ENCODE assay signal across 13 mouse cellular contexts in genomic region chr3:100820852-100821251, GRCm38 (mm10). TPM values are rescaled to one million over a fixed set of nuclear protein-coding genes. Genes with fewer than 3 reads are reported as not detected.
DNase-seq lines count a peak whose midpoint lies in the region; ATAC-seq and TF ChIP-seq lines count a peak whose summit lies in the region.
"Had no signal": no experiment of that assay in that cellular context is flagged by ENCODE, and none has a peak within 500 bp of the region (broad histone marks: within the 10 kb centered on the region; RNA-seq: fewer than 3 reads in every experiment).

No protein-coding gene starts in this region.

- intact Hi-C loops in heart, postnatal 25 days (cut with DNase I): no loop called here
- intact Hi-C loops in gastrocnemius, postnatal 14 days (cut with DNase I; ENCODE audit: low total_unique reads): no loop called here

- DNase-seq in forebrain, embryonic 14.5 days (ENCODE audit: low spot score): no peak
- no peak for DNase-seq in forebrain, embryonic 11.5 days (ENCODE audit: low spot score)
- no peak for DNase-seq in midbrain, embryonic 11.5 days (ENCODE audit: low spot score, missing footprints)
- no peak for DNase-seq in heart, postnatal 25 days (ENCODE audit: low spot score)
- no peak for DNase-seq in gastrocnemius, postnatal 14 days
- DNase-seq: gastrocnemius, postnatal 25 days; layer of hippocampus, adult 9-11 months had no signal

- no peaks in the 10 kb centered on the region for H3K9me3 ChIP-seq in forebrain, embryonic 14.5 days (replicated peaks; ENCODE audit: control insufficient read depth, low read length)
- H3K9me3 ChIP-seq in forebrain, embryonic 11.5 days (ENCODE audit: control insufficient read depth, low read length): no peaks in the 10 kb centered on the region
- H3K9me3 ChIP-seq in midbrain, embryonic 12.5 days: no peaks in the 10 kb centered on the region
- no peaks in the 10 kb centered on the region for H3K9me3 ChIP-seq in midbrain, embryonic 11.5 days (ENCODE audit: control insufficient read depth, low read length)
- no peaks in the 10 kb centered on the region for H3K9me3 ChIP-seq in intestine, postnatal 0 days (ENCODE audit: control insufficient read depth)
- no peaks in the 10 kb centered on the region for H3K9me3 ChIP-seq in stomach, embryonic 14.5 days (ENCODE audit: control insufficient read depth, low read depth, low read length)
- H3K9me3 ChIP-seq: embryonic facial prominence, embryonic 12.5 days had no signal

- no peak overlapping the region for H3K4me2 ChIP-seq in forebrain, embryonic 14.5 days (ENCODE audit: low read length)
- no peak overlapping the region for H3K4me2 ChIP-seq in forebrain, embryonic 11.5 days (ENCODE audit: low read depth, low read length, severe bottlenecking)
- no peak overlapping the region for H3K4me2 ChIP-seq in midbrain, embryonic 12.5 days (replicated peaks)
- H3K4me2 ChIP-seq in midbrain, embryonic 11.5 days: no peak overlapping the region
- no peak overlapping the region for H3K4me2 ChIP-seq in intestine, postnatal 0 days (replicated peaks; ENCODE audit: low read depth)
- no peak overlapping the region for H3K4me2 ChIP-seq in stomach, embryonic 14.5 days (replicated peaks; ENCODE audit: low read depth, low read length)
- H3K4me2 ChIP-seq: embryonic facial prominence, embryonic 12.5 days had no signal

- no peak for TF ChIP-seq CTCF in intestine, postnatal 0 days (IDR thresholded peaks at IDR 0.05; ENCODE audit: low read depth)

- no peaks in the 10 kb centered on the region for H3K4me1 ChIP-seq in forebrain, embryonic 14.5 days (ENCODE audit: control insufficient read depth, insufficient read depth, low read length)
- H3K4me1 ChIP-seq in forebrain, embryonic 11.5 days (replicated peaks; ENCODE audit: control insufficient read depth, insufficient read depth, low read length): no peaks in the 10 kb centered on the region
- H3K4me1 ChIP-seq in midbrain, embryonic 12.5 days: no peaks in the 10 kb centered on the region
- H3K4me1 ChIP-seq in midbrain, embryonic 11.5 days (ENCODE audit: control insufficient read depth, insufficient read depth, low read length): no peaks in the 10 kb centered on the region
- H3K4me1 ChIP-seq in intestine, postnatal 0 days (replicated peaks; ENCODE audit: control insufficient read depth, insufficient read depth, low read length): no peaks in the 10 kb centered on the region
- H3K4me1 ChIP-seq in stomach, embryonic 14.5 days (ENCODE audit: control insufficient read depth, insufficient read depth, low read length): no peaks in the 10 kb centered on the region

- no peak overlapping the region for H3K4me3 ChIP-seq in forebrain, embryonic 14.5 days (ENCODE audit: low read depth, low read length)
- H3K4me3 ChIP-seq in forebrain, embryonic 11.5 days (ENCODE audit: low read depth, low read length): no peak overlapping the region
- H3K4me3 ChIP-seq in midbrain, embryonic 12.5 days: no peak overlapping the region
- H3K4me3 ChIP-seq in midbrain, embryonic 11.5 days (ENCODE audit: low read depth, low read length): no peak overlapping the region
- H3K4me3 ChIP-seq in intestine, postnatal 0 days (ENCODE audit: low read depth, low read length): no peak overlapping the region
- no peak overlapping the region for H3K4me3 ChIP-seq in stomach, embryonic 14.5 days (ENCODE audit: low read depth, low read length)
- H3K4me3 ChIP-seq: embryonic facial prominence, embryonic 12.5 days had no signal

- 70% methylated on average over 2 of the region's 2 CpGs for WGBS in forebrain, embryonic 14.5 days
- WGBS in forebrain, embryonic 11.5 days: 71% methylated on average over 2 of the region's 2 CpGs
- WGBS in midbrain, embryonic 12.5 days: 79% methylated on average over 2 of the region's 2 CpGs
- WGBS in midbrain, embryonic 11.5 days: 68% methylated on average over 2 of the region's 2 CpGs
- WGBS in intestine, postnatal 0 days: 37% methylated on average over 2 of the region's 2 CpGs
- WGBS in stomach, embryonic 14.5 days: 28% methylated on average over 2 of the region's 2 CpGs

- no peaks in the 10 kb centered on the region for H3K36me3 ChIP-seq in forebrain, embryonic 14.5 days (ENCODE audit: control insufficient read depth, insufficient read depth, low read length)
- H3K36me3 ChIP-seq in forebrain, embryonic 11.5 days (ENCODE audit: control insufficient read depth, insufficient read depth, low read length): no peaks in the 10 kb centered on the region
- H3K36me3 ChIP-seq in midbrain, embryonic 12.5 days: no peaks in the 10 kb centered on the region
- no peaks in the 10 kb centered on the region for H3K36me3 ChIP-seq in midbrain, embryonic 11.5 days (ENCODE audit: control insufficient read depth, insufficient read depth, low read length)
- no peaks in the 10 kb centered on the region for H3K36me3 ChIP-seq in intestine, postnatal 0 days (ENCODE audit: control insufficient read depth, insufficient read depth)
- H3K36me3 ChIP-seq in stomach, embryonic 14.5 days (ENCODE audit: control insufficient read depth, insufficient read depth, low read length): no peaks in the 10 kb centered on the region
- H3K36me3 ChIP-seq: embryonic facial prominence, embryonic 12.5 days had no signal

- H3K27me3 ChIP-seq in forebrain, embryonic 14.5 days (replicated peaks; ENCODE audit: control insufficient read depth, insufficient read depth, low read length): no peaks in the 10 kb centered on the region
- H3K27me3 ChIP-seq in forebrain, embryonic 11.5 days (ENCODE audit: control insufficient read depth, insufficient read depth, low read length): no peaks in the 10 kb centered on the region
- H3K27me3 ChIP-seq in midbrain, embryonic 12.5 days: no peaks in the 10 kb centered on the region; the same call in 1 of the 2 replicates
- H3K27me3 ChIP-seq in midbrain, embryonic 11.5 days (ENCODE audit: control insufficient read depth, insufficient read depth, low read length): no peaks in the 10 kb centered on the region
- no peaks in the 10 kb centered on the region for H3K27me3 ChIP-seq in intestine, postnatal 0 days (replicated peaks; ENCODE audit: control insufficient read depth, insufficient read depth, low read length)
- H3K27me3 ChIP-seq in stomach, embryonic 14.5 days (ENCODE audit: control insufficient read depth, insufficient read depth, low read length): no peaks in the 10 kb centered on the region
- H3K27me3 ChIP-seq: embryonic facial prominence, embryonic 12.5 days had no signal

- no peak overlapping the region for H3K27ac ChIP-seq in forebrain, embryonic 14.5 days (ENCODE audit: low read depth, low read length)
- H3K27ac ChIP-seq in forebrain, embryonic 11.5 days (ENCODE audit: low read depth, low read length): no peak overlapping the region
- H3K27ac ChIP-seq in midbrain, embryonic 12.5 days (replicated peaks): no peak overlapping the region
- no peak overlapping the region for H3K27ac ChIP-seq in midbrain, embryonic 11.5 days (ENCODE audit: low read depth, low read length)
- no peak overlapping the region for H3K27ac ChIP-seq in intestine, postnatal 0 days (ENCODE audit: low read depth, low read length)
- peak overlapping the region; percentile 68; the same call in 1 of the 2 replicates for H3K27ac ChIP-seq in stomach, embryonic 14.5 days (ENCODE audit: low read length)
- H3K27ac ChIP-seq: embryonic facial prominence, embryonic 12.5 days; liver, embryonic 14.5 days had no signal

- H3K9ac ChIP-seq in forebrain, embryonic 14.5 days (ENCODE audit: low read length): no peak overlapping the region
- no peak overlapping the region for H3K9ac ChIP-seq in forebrain, embryonic 11.5 days (ENCODE audit: low read length)
- H3K9ac ChIP-seq in midbrain, embryonic 12.5 days (replicated peaks): no peak overlapping the region
- H3K9ac ChIP-seq in midbrain, embryonic 11.5 days (ENCODE audit: low read length): no peak overlapping the region
- H3K9ac ChIP-seq in intestine, postnatal 0 days (ENCODE audit: low read depth, low read length): no peak overlapping the region
- H3K9ac ChIP-seq in stomach, embryonic 14.5 days (replicated peaks; ENCODE audit: low read depth, low read length): no peak overlapping the region
- H3K9ac ChIP-seq: embryonic facial prominence, embryonic 12.5 days; liver, embryonic 14.5 days had no signal

- peak; percentile 26; the same call in 1 of the 2 replicates for ATAC-seq in forebrain, embryonic 14.5 days
- no peak for ATAC-seq in forebrain, embryonic 11.5 days (replicated peaks; ENCODE audit: low FRiP score)
- 0 out of 2 replicates have a peak, but pooled peaks have one; percentile 23 for ATAC-seq in midbrain, embryonic 12.5 days (ENCODE audit: low FRiP score, low read depth)
- no peak; the same call in 1 of the 2 replicates for ATAC-seq in midbrain, embryonic 11.5 days (ENCODE audit: low FRiP score)
- ATAC-seq in intestine, postnatal 0 days: peak; percentile 34; the same call in 1 of the 2 replicates
- peak; percentile 58; the same call in 1 of the 2 replicates for ATAC-seq in stomach, embryonic 14.5 days (ENCODE audit: insufficient number of reproducible peaks, insufficient read depth, low FRiP score, low read depth)

RNA-seq across cellular contexts. Expression of gene Vtcn1, which starts 4.4 kb away (rescaled TPM):
- polyA plus RNA-seq in forebrain, embryonic 14.5 days (2014; fragmentation: Nextera tagmentation; extraction: Ambion mirVana): not detected in 2 replicates
- 0.09 and 0.20 TPM in 2 replicates for polyA plus RNA-seq in forebrain, embryonic 11.5 days (2014; fragmentation: Nextera tagmentation; extraction: Ambion mirVana)
- polyA plus RNA-seq in midbrain, embryonic 12.5 days (2016; fragmentation: Nextera tagmentation; extraction: Ambion mirVana): 0.17 TPM in 1 of 2 replicates, not detected in the other
- not detected in 2 replicates for polyA plus RNA-seq in midbrain, embryonic 11.5 days (2014; fragmentation: Nextera tagmentation; extraction: Ambion mirVana)
- polyA plus RNA-seq in intestine, postnatal 0 days (2015; fragmentation: Nextera tagmentation; extraction: Ambion mirVana): 0.08 and 0.18 TPM in 2 replicates
- polyA plus RNA-seq in stomach, embryonic 14.5 days (2014; fragmentation: Nextera tagmentation; extraction: Ambion mirVana): 1.7 and 2.0 TPM in 2 replicates
- under 1 TPM; 0.52 to 0.53 TPM for total RNA-seq in heart, postnatal 25 days (2021)
- total RNA-seq in gastrocnemius, postnatal 14 days (2021): under 1 TPM; 0.31 to 0.94 TPM
- total RNA-seq: hematopoietic stem cell, adult 5-6 weeks had no signal
- polyA plus RNA-seq: embryonic facial prominence, embryonic 12.5 days; liver, embryonic 14.5 days had no signal

Comparison
In these comparisons a context has a peak if more than half of its experiments do, and no peak if none do; other contexts are left out.
1. ATAC-seq: peak in forebrain, embryonic 14.5 days (single experiment), midbrain, embryonic 12.5 days (single experiment), intestine, postnatal 0 days (single experiment) and stomach, embryonic 14.5 days (single experiment); none in forebrain, embryonic 11.5 days (single experiment) and midbrain, embryonic 11.5 days (single experiment).